Comparison of ENCODE assay signal across 28 mouse cellular contexts in the genomic region with DNA sequence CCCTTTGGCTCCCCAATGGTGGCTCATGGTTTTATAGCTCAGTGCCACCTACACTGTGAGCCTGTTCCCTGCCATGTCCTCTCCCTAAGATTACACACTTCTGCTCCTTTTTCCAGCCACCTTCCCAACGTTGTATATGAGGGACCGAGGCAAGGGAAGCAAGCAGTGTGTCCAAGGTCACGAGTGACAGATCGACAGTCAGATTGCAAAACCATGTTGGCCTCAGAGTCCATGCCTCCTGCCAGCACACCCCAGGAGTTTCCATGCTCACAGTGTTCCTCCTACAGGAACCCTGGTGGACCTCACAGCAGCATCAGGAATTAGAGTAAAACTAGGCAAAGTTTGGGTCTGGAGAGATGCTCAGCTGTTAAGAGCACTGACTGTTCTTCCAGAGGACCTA. TPM values are rescaled to one million over a fixed set of nuclear protein-coding genes. Genes with fewer than 3 reads are reported as not detected.
DNase-seq lines count a peak whose midpoint lies in the region; ATAC-seq lines count a peak whose summit lies in the region.
"Had no signal": no experiment of that assay in that cellular context is flagged by ENCODE, and none has a peak within 500 bp of the region (broad histone marks: within the 10 kb centered on the region; RNA-seq: fewer than 3 reads in every experiment).

No protein-coding gene starts in this region.

- H3K9ac ChIP-seq in heart, embryonic 12.5 days = no peak overlapping the region
- H3K9ac ChIP-seq in kidney, embryonic 14.5 days (ENCODE audit: low read depth, low read length) = no peak overlapping the region
- H3K9ac ChIP-seq: forebrain, embryonic 15.5 days; hindbrain, embryonic 14.5 days; kidney, embryonic 15.5 days; limb, embryonic 13.5 days had no signal

- peaks cover 16% of the 10 kb centered on the region for H3K4me1 ChIP-seq in heart, embryonic 12.5 days (replicated peaks)
- no peaks in the 10 kb centered on the region for H3K4me1 ChIP-seq in kidney, embryonic 14.5 days (ENCODE audit: control insufficient read depth, insufficient read depth, low read length)
- H3K4me1 ChIP-seq: forebrain, embryonic 10.5 days; forebrain, embryonic 15.5 days; kidney, embryonic 15.5 days; limb, embryonic 13.5 days had no signal

- H3K36me3 ChIP-seq in heart, embryonic 12.5 days = no peaks in the 10 kb centered on the region
- no peaks in the 10 kb centered on the region for H3K36me3 ChIP-seq in kidney, embryonic 14.5 days (ENCODE audit: control insufficient read depth, insufficient read depth, low read length)
- H3K36me3 ChIP-seq: embryonic facial prominence, embryonic 13.5 days; forebrain, embryonic 10.5 days; forebrain, embryonic 15.5 days; kidney, embryonic 15.5 days; limb, embryonic 13.5 days had no signal

- DNase-seq in heart, adult 11 months = peak; percentile 78
- DNase-seq in adrenal gland, adult 2 months = peak; percentile 78
- peak; percentile 74 for DNase-seq in adrenal gland, postnatal 14 days
- peak; percentile 40 for DNase-seq in skeletal muscle tissue, adult 2 months (ENCODE audit: low read depth, low spot score)
- DNase-seq: cerebellum, adult 11-12 months; cerebellum, adult 9-11 months; gastrocnemius, postnatal 25 days; heart, adult 18-20 months; heart, postnatal 4 days; kidney, postnatal 25 days; lung, adult 18-20 months; midbrain, embryonic 14.5 days; thymus, postnatal 4 days had no signal

- no peak overlapping the region for H3K27ac ChIP-seq in heart, embryonic 12.5 days (ENCODE audit: poor library complexity, severe bottlenecking)
- no peak overlapping the region for H3K27ac ChIP-seq in kidney, embryonic 14.5 days (ENCODE audit: low read depth, low read length)
- H3K27ac ChIP-seq: embryonic facial prominence, embryonic 13.5 days; forebrain, embryonic 10.5 days; forebrain, embryonic 15.5 days; hindbrain, embryonic 14.5 days; kidney, embryonic 15.5 days; left cerebral cortex, adult 2 months; limb, embryonic 13.5 days; macrophage had no signal

- ATAC-seq in heart, embryonic 12.5 days (ENCODE audit: insufficient number of reproducible peaks, low FRiP score) = no peak
- ATAC-seq in kidney, embryonic 14.5 days (ENCODE audit: low FRiP score, low TSS enrichment) = no peak
- ATAC-seq in CD4-positive, CD25-positive, alpha-beta regulatory T cell, adult 4 months = no peak
- ATAC-seq: forebrain, embryonic 15.5 days; intestine, postnatal 0 days; lung, postnatal 0 days had no signal

- H3K4me2 ChIP-seq in heart, embryonic 12.5 days = no peak overlapping the region
- no peak overlapping the region for H3K4me2 ChIP-seq in kidney, embryonic 14.5 days (replicated peaks; ENCODE audit: low read depth, low read length)
- H3K4me2 ChIP-seq: embryonic facial prominence, embryonic 13.5 days; forebrain, embryonic 15.5 days; heart, embryonic 11.5 days; hindbrain, embryonic 14.5 days; kidney, embryonic 15.5 days; limb, embryonic 13.5 days had no signal

- 71% methylated on average over 4 of the region's 4 CpGs for WGBS in heart, embryonic 12.5 days
- 77% methylated on average over 4 of the region's 4 CpGs for WGBS in kidney, embryonic 14.5 days

- H3K27me3 ChIP-seq in heart, embryonic 12.5 days (replicated peaks) = peaks cover 3% of the 10 kb centered on the region; the same call in 1 of the 2 replicates
- H3K27me3 ChIP-seq in kidney, embryonic 14.5 days (ENCODE audit: control insufficient read depth, insufficient read depth, low read length) = no peaks in the 10 kb centered on the region
- H3K27me3 ChIP-seq: embryonic facial prominence, embryonic 13.5 days; forebrain, embryonic 15.5 days; kidney, embryonic 15.5 days; limb, embryonic 13.5 days had no signal

- H3K9me3 ChIP-seq in heart, embryonic 12.5 days (replicated peaks) = no peaks in the 10 kb centered on the region
- no peaks in the 10 kb centered on the region for H3K9me3 ChIP-seq in kidney, embryonic 14.5 days (ENCODE audit: control insufficient read depth, low read length)
- H3K9me3 ChIP-seq: embryonic facial prominence, embryonic 13.5 days; forebrain, embryonic 10.5 days; forebrain, embryonic 15.5 days; kidney, embryonic 15.5 days; limb, embryonic 13.5 days had no signal

- H3K4me3 ChIP-seq in heart, embryonic 12.5 days = no peak overlapping the region
- H3K4me3 ChIP-seq in kidney, embryonic 14.5 days (ENCODE audit: low read length) = no peak overlapping the region
- H3K4me3 ChIP-seq: embryonic facial prominence, embryonic 13.5 days; forebrain, embryonic 10.5 days; forebrain, embryonic 15.5 days; kidney, embryonic 15.5 days; left cerebral cortex, adult 2 months; limb, embryonic 13.5 days had no signal

RNA-seq across cellular contexts. Expression of a gene that starts 13.5 kb away (rescaled TPM):
- polyA plus RNA-seq in heart, embryonic 12.5 days (2016; fragmentation: Nextera tagmentation; extraction: Ambion mirVana) = 0.08 and 0.34 TPM in 2 replicates
- total RNA-seq in adrenal gland, adult 2 months (2021) = under 1 TPM in 1 of 2 experiments, not detected in 1; 0.26 TPM
- 0.11 and 0.12 TPM in 2 replicates for polyA plus RNA-seq in adrenal gland, adult 2 months (2012; rRNA removed)
- 0.26 TPM in 1 of 2 replicates, not detected in the other for total RNA-seq in adrenal gland, postnatal 14 days (2021)
- 0.08 TPM in 1 of 2 replicates, not detected in the other for polyA plus RNA-seq in kidney, embryonic 14.5 days (2014; fragmentation: Nextera tagmentation; extraction: Ambion mirVana)
- polyA plus RNA-seq in CD4-positive, CD25-positive, alpha-beta regulatory T cell, adult 4 months (2017; shearing (Covaris generic)) = not detected
- total RNA-seq: gastrocnemius, postnatal 25 days; heart, adult 18-20 months; left cerebral cortex, adult 2 months; monocyte, adult 5-6 weeks had no signal
- polyA plus RNA-seq: forebrain, embryonic 10.5 days; heart, embryonic 11.5 days; limb, embryonic 13.5 days; macrophage had no signal

RNA-seq across cellular contexts. Expression of a gene that starts 19.9 kb away (rescaled TPM):
- polyA plus RNA-seq in heart, embryonic 12.5 days (2016; fragmentation: Nextera tagmentation; extraction: Ambion mirVana) = 0.43 and 0.71 TPM in 2 replicates
- 10 to 100 TPM in 1 of 2 experiments, 1 to 10 TPM in 1; 4.1 to 12.3 TPM for total RNA-seq in adrenal gland, adult 2 months (2021)
- 17.3 and 19.6 TPM in 2 replicates for polyA plus RNA-seq in adrenal gland, adult 2 months (2012; rRNA removed)
- 14.3 and 172 TPM in 2 replicates for total RNA-seq in adrenal gland, postnatal 14 days (2021)
- 0.27 and 0.28 TPM in 2 replicates for polyA plus RNA-seq in kidney, embryonic 14.5 days (2014; fragmentation: Nextera tagmentation; extraction: Ambion mirVana)
- not detected for polyA plus RNA-seq in CD4-positive, CD25-positive, alpha-beta regulatory T cell, adult 4 months (2017; shearing (Covaris generic))
- total RNA-seq: monocyte, adult 5-6 weeks had no signal
- polyA plus RNA-seq: forebrain, embryonic 10.5 days; macrophage had no signal

Comparison
In these comparisons a context has a peak if more than half of its experiments do, and no peak if none do; other contexts are left out.
1. RNA of a gene that starts 19.9 kb away (polyA plus RNA-seq): 17.3 to 19.6 TPM in adrenal gland, adult 2 months; 0.43 to 0.71 TPM in heart, embryonic 12.5 days, 0.27 to 0.28 TPM in kidney, embryonic 14.5 days and not detected in CD4-positive, CD25-positive, alpha-beta regulatory T cell, adult 4 months; every median in the first group is over 10 times any median in the second.
2. Peak in every context shown above with its lines, with median percentiles within 50 percentile points of each other: DNase-seq.